Mouse (Mus musculus) heart, embryonic 10.5 days (tissue): Measurements from ENCODE around the gene Olfr619. TPM values are rescaled to one million over a fixed set of nuclear protein-coding genes. Genes with fewer than 3 reads are reported as not detected.

Source experiments
- DNase-seq: peaks from one replicate; pipeline ENCODE4 v3.0.0-alpha.2; 2017; ENCODE audit warnings: low spot score
- H3K27ac ChIP-seq: fragments of 300-500 bp; sonication (generic); 2 replicates; pipeline ENCODE4 v1.5.1; 2016; ENCODE audit warnings: mild to moderate bottlenecking
- H3K27me3 ChIP-seq: fragments of 300-500 bp; sonication (generic); 2 replicates; pipeline ENCODE4 v1.6.1; 2016; ENCODE audit warnings: mild to moderate bottlenecking; ENCODE audit not compliant: poor library complexity, insufficient read depth, severe bottlenecking
- H3K36me3 ChIP-seq: fragments of 300-500 bp; sonication (generic); 2 replicates; pipeline ENCODE4 v1.6.1; 2016; ENCODE audit warnings: mild to moderate bottlenecking, moderate library complexity
- H3K4me1 ChIP-seq: fragments of 300-500 bp; sonication (generic); 2 replicates; pipeline ENCODE4 v1.6.1; 2016; ENCODE audit warnings: mild to moderate bottlenecking
- H3K4me3 ChIP-seq: fragments of 300-500 bp; sonication (generic); 2 replicates; pipeline ENCODE4 v1.5.1; 2016; ENCODE audit warnings: mild to moderate bottlenecking, moderate library complexity
- H3K9me3 ChIP-seq: fragments of 300-500 bp; sonication (generic); 2 replicates; pipeline ENCODE4 v1.6.1; 2016; ENCODE audit warnings: mild to moderate bottlenecking, moderate library complexity
- WGBS: fragments of 180-500 bp; shearing (Covaris S2); methylation state at CpG from one replicate; pipeline ENCODE4 v1.1.7; 2016; 5-methylcytosine and 5-hydroxymethylcytosine counted together
- microRNA-seq: library from miRNA; unstranded; fragments of <30 nt; microRNA quantifications from one replicate; pipeline ENCODE4, GENCODE M21; 2017
- polyA plus RNA-seq: library from polyadenylated mRNA; unstranded; fragments of >200 nt; fragmentation: Nextera tagmentation; extraction: Ambion mirVana; gene quantifications from 2 replicates; pipeline ENCODE4 v1.2.1, GENCODE M21; 2016

Gene Olfr619
- not detected in 2 replicates for polyA plus RNA-seq

DNA sequence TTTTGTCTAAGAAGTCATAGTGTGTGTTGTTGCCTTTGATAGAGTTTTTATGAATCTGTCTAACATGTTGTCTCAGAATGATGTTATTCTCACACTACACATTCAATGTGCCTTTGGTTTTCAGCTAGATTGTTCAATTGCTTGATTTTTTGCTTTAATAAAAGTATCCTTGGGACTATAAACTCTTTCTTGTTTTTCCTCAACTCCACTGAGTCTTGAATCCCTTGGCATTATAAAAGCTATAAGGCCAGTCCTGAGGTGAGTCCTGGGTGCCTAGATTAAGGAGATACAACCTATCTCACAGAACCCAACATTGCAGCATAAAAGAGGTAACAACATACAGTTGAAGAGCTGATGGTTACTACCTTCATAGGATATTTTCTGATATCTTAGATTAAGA is at the start of gene Olfr619:
Olfr619 (plus strand) TSS at position 301 of the 400 bp plus-strand sequence.
- Histone ChIP-seq H3K36me3 (no peaks in the 10 kb centered on the region), H3K4me3 (no peak within 1 kb of the TSS), H3K27me3 (no peaks in the 10 kb centered on the region), H3K4me1 (no peaks in the 10 kb centered on the region), H3K9me3 (no peaks in the 10 kb centered on the region), H3K27ac (no peak within 1 kb of the TSS)
- DNase-seq = no peak

DNA sequence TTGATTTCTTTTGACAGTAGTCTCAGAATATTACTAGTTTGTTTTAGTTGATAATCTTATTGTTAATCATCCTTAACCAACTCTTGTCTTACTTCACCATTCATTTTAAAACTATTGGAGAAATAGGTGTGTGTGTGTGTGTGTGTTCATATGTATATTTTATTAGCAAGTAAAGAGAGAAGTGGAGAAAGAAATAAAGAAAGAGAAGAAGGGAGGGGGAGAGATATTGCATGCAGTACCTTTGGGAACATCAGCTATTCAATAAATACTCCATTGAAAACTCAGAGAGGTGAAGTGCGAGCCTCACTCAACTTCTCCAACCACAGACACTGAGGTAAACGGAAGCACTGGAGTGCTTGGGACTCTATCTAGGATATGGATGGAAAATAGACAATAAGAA is 44.6 kb upstream of the Olfr619 start, which contains the start of gene Olfr615:
Olfr615 (plus strand) TSS at position 301 of the 400 bp plus-strand sequence.
- Histone ChIP-seq H3K36me3 (no peaks in the 10 kb centered on the region), H3K27me3 (no peaks in the 10 kb centered on the region), H3K4me1 (no peaks in the 10 kb centered on the region), H3K9me3 (no peaks in the 10 kb centered on the region), H3K27ac (no peak within 1 kb of the TSS), H3K4me3 (no peak within 1 kb of the TSS)
- DNase-seq = no peak
- 75% methylated on average over 2 of the region's 2 CpGs for WGBS

DNA sequence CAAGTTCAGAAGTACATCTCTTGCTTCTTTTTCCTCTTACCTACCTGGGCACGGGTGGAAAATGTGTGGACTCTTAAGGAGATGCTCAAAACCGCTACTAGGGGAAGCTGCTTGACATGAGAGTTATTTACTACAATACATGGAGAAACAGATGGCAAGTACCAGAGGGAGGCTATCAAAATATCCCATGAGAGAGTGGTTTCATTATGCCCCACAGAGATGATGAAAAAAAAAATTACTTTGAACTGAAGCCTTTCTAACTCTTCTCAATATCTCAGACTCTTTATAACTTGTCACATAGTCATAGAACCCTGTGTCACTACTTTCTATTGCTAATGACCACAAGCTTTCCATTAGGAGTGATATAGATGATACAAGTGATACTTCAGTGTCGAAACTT is 31.3 kb upstream of the Olfr619 start, which contains the start of gene Olfr616:
Olfr616 (minus strand) TSS at position 101 of the 400 bp plus-strand sequence.
- no peaks in the 10 kb centered on the region for H3K36me3 ChIP-seq
- 76% methylated on average over 3 of the region's 3 CpGs for WGBS
- H3K9me3 ChIP-seq = no peaks in the 10 kb centered on the region
- H3K4me1 ChIP-seq = peaks cover 3% of the 10 kb centered on the region; the same call in 1 of the 2 replicates
- no peak within 1 kb of the TSS for H3K4me3 ChIP-seq
- H3K27ac ChIP-seq = no peak within 1 kb of the TSS
- DNase-seq = no peak
- H3K27me3 ChIP-seq = no peaks in the 10 kb centered on the region

DNA sequence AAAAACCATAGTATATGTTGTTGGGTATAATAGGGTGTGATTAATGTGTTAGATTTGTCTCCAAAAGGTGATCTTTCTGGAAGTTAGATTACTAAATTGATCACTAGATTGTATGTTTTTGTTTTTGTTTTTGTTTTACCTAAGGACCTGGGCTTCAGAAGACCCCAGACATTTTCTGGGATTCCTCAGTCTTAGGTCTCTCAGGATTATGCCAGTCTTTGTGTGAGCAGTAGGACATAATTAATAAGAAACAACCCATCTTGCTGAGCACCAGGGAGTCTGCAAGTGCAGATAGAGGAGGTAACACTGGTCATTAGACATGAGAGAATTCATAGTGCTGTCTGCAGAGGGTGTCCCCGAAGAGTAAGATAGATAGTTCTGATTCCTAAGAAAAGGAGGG is 27.6 kb upstream of the Olfr619 start, which contains the start of gene Olfr617:
Olfr617 (plus strand) TSS at position 301 of the 400 bp plus-strand sequence.
- no peaks in the 10 kb centered on the region for H3K27me3 ChIP-seq
- no peaks in the 10 kb centered on the region for H3K9me3 ChIP-seq
- H3K4me1 ChIP-seq = peaks cover 3% of the 10 kb centered on the region; the same call in 1 of the 2 replicates
- no peaks in the 10 kb centered on the region for H3K36me3 ChIP-seq
- no peak for DNase-seq
- H3K4me3 ChIP-seq = no peak within 1 kb of the TSS
- no peak within 1 kb of the TSS for H3K27ac ChIP-seq
- 88% methylated on average over 1 of the region's 1 CpGs for WGBS

DNA sequence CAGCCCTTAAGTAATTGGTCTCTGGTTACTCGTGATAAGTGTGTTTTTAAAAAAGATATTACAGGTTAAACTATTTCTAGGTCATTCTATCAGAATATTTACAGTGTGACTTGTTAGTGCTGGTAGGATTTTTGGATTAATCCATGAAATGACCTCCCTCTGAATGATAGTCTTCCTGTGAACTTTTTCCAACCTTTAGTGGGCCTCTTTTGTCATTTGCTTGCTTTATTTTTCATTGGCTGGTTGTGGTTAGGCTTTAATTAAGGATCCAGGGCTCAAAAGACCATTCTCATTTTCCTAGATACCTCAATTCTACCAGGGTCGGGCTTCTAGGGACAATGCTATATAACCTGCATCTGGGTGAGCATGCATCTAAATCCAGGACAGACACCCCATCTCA is 10.6 kb upstream of the Olfr619 start, which contains the start of gene Olfr618:
Olfr618 (plus strand) TSS at position 301 of the 400 bp plus-strand sequence.
- Histone ChIP-seq H3K36me3 (no peaks in the 10 kb centered on the region), H3K27ac (no peak within 1 kb of the TSS), H3K9me3 (no peaks in the 10 kb centered on the region), H3K4me3 (no peak within 1 kb of the TSS), H3K4me1 (no peaks in the 10 kb centered on the region), H3K27me3 (no peaks in the 10 kb centered on the region)
- 53% methylated on average over 2 of the region's 2 CpGs for WGBS
- no peak for DNase-seq

DNA sequence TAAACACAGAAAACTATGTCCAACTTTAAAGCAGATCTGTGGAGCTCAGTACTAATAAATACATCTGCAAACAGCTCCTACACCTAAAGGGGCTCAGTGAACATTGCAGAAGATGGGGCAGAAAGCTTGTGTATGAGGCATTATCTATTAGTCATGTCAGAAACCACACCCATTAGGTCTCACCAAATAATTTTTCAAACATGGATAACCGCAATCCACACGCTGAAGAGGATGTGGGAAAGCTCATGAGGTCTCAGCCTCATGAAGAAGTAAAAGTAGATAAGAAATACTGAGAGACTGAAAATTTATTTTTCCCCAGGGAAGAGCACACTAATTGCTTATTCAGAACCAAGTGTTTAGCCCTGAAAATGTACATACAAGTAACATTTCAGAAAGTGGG is 7.0 kb downstream of the Olfr619 start:
- Histone ChIP-seq H3K9me3 (no peaks in the 10 kb centered on the region), H3K4me1 (no peaks in the 10 kb centered on the region), H3K4me3 (no peak overlapping the region), H3K27me3 (no peaks in the 10 kb centered on the region), H3K27ac (no peak overlapping the region), H3K36me3 (no peaks in the 10 kb centered on the region)
- WGBS = 78% methylated on average over 2 of the region's 2 CpGs
- DNase-seq = no peak

DNA sequence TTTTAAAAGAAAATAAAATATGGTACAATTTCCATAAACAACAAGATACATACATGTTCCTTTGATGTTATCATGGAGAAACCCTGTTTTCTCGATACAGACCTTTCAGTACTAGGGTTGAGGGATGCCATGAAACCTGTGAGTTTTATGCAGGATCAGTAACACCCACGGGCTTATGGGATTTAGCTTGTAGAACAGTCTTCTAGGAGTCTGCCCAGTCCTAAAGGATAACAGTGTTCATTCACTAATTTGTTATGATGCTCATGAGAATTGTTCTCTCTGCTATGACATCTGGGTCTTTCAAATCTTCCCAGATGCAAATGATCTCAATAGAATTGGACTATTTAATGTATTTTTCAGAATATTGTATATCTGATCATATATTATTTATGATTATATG is 12.1 kb downstream of the Olfr619 start, which contains the start of gene Olfr620:
Olfr620 (minus strand) TSS at position 101 of the 400 bp plus-strand sequence.
- no peak within 1 kb of the TSS for H3K4me3 ChIP-seq
- 72% methylated on average over 2 of the region's 2 CpGs for WGBS
- H3K9me3 ChIP-seq = no peaks in the 10 kb centered on the region
- no peaks in the 10 kb centered on the region for H3K27me3 ChIP-seq
- no peaks in the 10 kb centered on the region for H3K36me3 ChIP-seq
- H3K27ac ChIP-seq = no peak within 1 kb of the TSS
- no peaks in the 10 kb centered on the region for H3K4me1 ChIP-seq
- DNase-seq = no peak

DNA sequence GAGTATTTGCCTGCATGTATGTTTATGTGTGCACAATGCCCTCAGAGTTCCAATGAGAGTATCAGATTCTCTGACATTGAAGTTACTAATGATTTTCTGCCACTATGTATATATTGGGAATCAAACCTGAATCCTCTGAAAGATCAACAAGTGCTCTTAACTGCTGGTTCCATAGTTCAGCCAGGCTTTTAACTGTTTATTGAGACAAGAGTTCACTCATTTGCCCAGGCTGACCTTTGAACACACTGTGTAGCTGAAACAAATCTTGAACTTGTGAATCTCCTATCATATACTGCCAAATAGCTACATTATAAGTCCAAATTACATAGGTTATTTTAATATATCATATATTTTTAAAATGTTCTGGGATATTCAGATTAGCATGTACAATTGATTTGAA is 36.4 kb downstream of the Olfr619 start:
- H3K27ac ChIP-seq = no peak overlapping the region

DNA sequence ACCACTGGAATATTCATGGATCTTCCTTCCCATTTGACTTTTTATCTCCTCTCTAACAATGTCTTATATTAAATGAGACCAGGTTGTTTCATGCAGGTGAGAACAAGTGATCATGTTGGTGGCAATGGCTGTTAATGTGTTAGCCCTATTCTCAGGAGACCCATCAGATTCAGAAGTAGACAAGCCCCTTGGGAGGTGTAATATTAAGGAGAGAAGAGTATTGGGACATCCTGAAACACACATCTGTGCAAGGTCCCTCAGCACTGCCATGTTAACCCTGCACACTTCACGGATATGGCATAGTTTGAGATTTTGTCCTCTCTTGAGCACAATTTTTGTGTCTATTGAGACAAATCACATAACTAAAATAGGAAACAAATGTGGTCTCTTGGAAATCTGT is 42.2 kb downstream of the Olfr619 start, which contains the start of gene Olfr622:
Olfr622 (minus strand) TSS at position 101 of the 400 bp plus-strand sequence.
- no peaks in the 10 kb centered on the region for H3K36me3 ChIP-seq
- H3K27ac ChIP-seq = no peak within 1 kb of the TSS

More for the DNA sequence above, 36.4 kb downstream of the Olfr619 start:
- no peak for DNase-seq
- Histone ChIP-seq H3K4me1 (no peaks in the 10 kb centered on the region), H3K27me3 (no peaks in the 10 kb centered on the region), H3K9me3 (no peaks in the 10 kb centered on the region), H3K4me3 (no peak overlapping the region), H3K36me3 (no peaks in the 10 kb centered on the region)

DNA sequence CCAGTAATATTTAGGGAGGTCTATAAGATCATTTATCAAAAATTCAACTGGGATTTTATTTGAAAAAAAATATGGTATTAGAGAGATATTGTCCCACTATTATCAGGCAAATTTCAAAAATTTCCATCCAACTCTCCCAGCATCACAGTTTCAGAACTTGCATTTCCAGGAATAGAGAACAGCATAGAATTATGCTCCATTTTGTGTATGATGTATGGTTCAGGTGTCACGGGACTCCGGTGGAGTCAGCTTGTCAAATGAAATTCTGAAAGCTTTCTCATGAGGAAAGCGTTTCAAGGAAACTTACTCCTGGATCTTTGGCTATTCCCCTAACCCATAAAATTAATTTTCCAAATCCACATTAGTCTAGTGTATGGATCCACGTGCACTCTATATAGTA is 43.7 kb downstream of the Olfr619 start:
- no peaks in the 10 kb centered on the region for H3K27me3 ChIP-seq
- no peak overlapping the region for H3K4me3 ChIP-seq
- H3K27ac ChIP-seq = no peak overlapping the region
- H3K36me3 ChIP-seq = no peaks in the 10 kb centered on the region
- WGBS = 77% methylated on average over 4 of the region's 4 CpGs
- H3K4me1 ChIP-seq = no peaks in the 10 kb centered on the region
- H3K9me3 ChIP-seq = no peaks in the 10 kb centered on the region
- no peak for DNase-seq

More for the DNA sequence above, 42.2 kb downstream of the Olfr619 start, which contains the start of gene Olfr622:
- Histone ChIP-seq H3K9me3 (no peaks in the 10 kb centered on the region), H3K4me3 (no peak within 1 kb of the TSS), H3K27me3 (no peaks in the 10 kb centered on the region), H3K4me1 (no peaks in the 10 kb centered on the region)
- DNase-seq = no peak
- WGBS = 71% methylated on average over 1 of the region's 1 CpGs

Small RNAs within 50 kb of the gene (microRNA-seq; reads per million reads assigned to microRNA genes)
- gene Gm26506 = not detected

Other genes starting within 250 kb of the Olfr619 start
- gene Olfr601, start 237.9 kb upstream of the Olfr619 start, polyA plus RNA-seq = not detected in 2 replicates
- gene Olfr603, start 214.4 kb upstream of the Olfr619 start, polyA plus RNA-seq = not detected in 2 replicates
- not detected in 2 replicates for gene Usp17lc, start 185.5 kb upstream of the Olfr619 start, polyA plus RNA-seq
- not detected in 2 replicates for gene Olfr605, start 155.1 kb upstream of the Olfr619 start, polyA plus RNA-seq
- gene Olfr606, start 151.5 kb upstream of the Olfr619 start, polyA plus RNA-seq = not detected in 2 replicates
- not detected in 2 replicates for gene Olfr607, start 136.4 kb upstream of the Olfr619 start, polyA plus RNA-seq
- gene Olfr608, start 130.7 kb upstream of the Olfr619 start, polyA plus RNA-seq = 0.14 TPM in 1 of 2 replicates, not detected in the other
- gene Olfr609, start 102.5 kb upstream of the Olfr619 start, polyA plus RNA-seq = not detected in 2 replicates
- gene Olfr610, start 88.5 kb upstream of the Olfr619 start, polyA plus RNA-seq = not detected in 2 replicates
- gene Olfr611, start 79.7 kb upstream of the Olfr619 start, polyA plus RNA-seq = not detected in 2 replicates
- gene Olfr612, start 57.9 kb upstream of the Olfr619 start, polyA plus RNA-seq = not detected in 2 replicates
- not detected in 2 replicates for gene Olfr613, start 52.5 kb upstream of the Olfr619 start, polyA plus RNA-seq
- not detected in 2 replicates for gene Olfr615, start 44.5 kb upstream of the Olfr619 start, polyA plus RNA-seq
- gene Olfr616, start 31.4 kb upstream of the Olfr619 start, polyA plus RNA-seq = not detected in 2 replicates
- gene Olfr617, start 27.5 kb upstream of the Olfr619 start, polyA plus RNA-seq = not detected in 2 replicates
- not detected in 2 replicates for gene Olfr618, start 10.5 kb upstream of the Olfr619 start, polyA plus RNA-seq
- gene Olfr620, start 12.0 kb downstream of the Olfr619 start, polyA plus RNA-seq = not detected in 2 replicates
- gene Olfr622, start 42.1 kb downstream of the Olfr619 start, polyA plus RNA-seq = not detected in 2 replicates
- not detected in 2 replicates for gene Olfr623, start 63.1 kb downstream of the Olfr619 start, polyA plus RNA-seq
- gene Olfr624, start 70.6 kb downstream of the Olfr619 start, polyA plus RNA-seq = not detected in 2 replicates
- gene Olfr625-ps1, start 82.1 kb downstream of the Olfr619 start, polyA plus RNA-seq = not detected in 2 replicates
- not detected in 2 replicates for gene Olfr243, start 114.1 kb downstream of the Olfr619 start, polyA plus RNA-seq
- not detected in 2 replicates for gene Olfr628, start 129.8 kb downstream of the Olfr619 start, polyA plus RNA-seq
- not detected in 2 replicates for gene Olfr629, start 144.4 kb downstream of the Olfr619 start, polyA plus RNA-seq
- not detected in 2 replicates for gene Olfr630, start 156.8 kb downstream of the Olfr619 start, polyA plus RNA-seq
- gene Olfr69, start 171.0 kb downstream of the Olfr619 start, polyA plus RNA-seq = not detected in 2 replicates
- gene Olfr68, start 179.1 kb downstream of the Olfr619 start, polyA plus RNA-seq = not detected in 2 replicates
- gene Olfr67, start 191.2 kb downstream of the Olfr619 start, polyA plus RNA-seq = not detected in 2 replicates
- 442 and 979 TPM in 2 replicates for gene Hbb-bt, start 213.4 kb downstream of the Olfr619 start, polyA plus RNA-seq
- gene Hbb-bs, start 227.5 kb downstream of the Olfr619 start, polyA plus RNA-seq = 173 and 274 TPM in 2 replicates
- gene Hbb-bh2, start 239.9 kb downstream of the Olfr619 start, polyA plus RNA-seq = 0.28 and 1.2 TPM in 2 replicates
- gene Hbb-bh1, start 242.6 kb downstream of the Olfr619 start, polyA plus RNA-seq = 8,898 and 9,884 TPM in 2 replicates